In the genomic region with DNA sequence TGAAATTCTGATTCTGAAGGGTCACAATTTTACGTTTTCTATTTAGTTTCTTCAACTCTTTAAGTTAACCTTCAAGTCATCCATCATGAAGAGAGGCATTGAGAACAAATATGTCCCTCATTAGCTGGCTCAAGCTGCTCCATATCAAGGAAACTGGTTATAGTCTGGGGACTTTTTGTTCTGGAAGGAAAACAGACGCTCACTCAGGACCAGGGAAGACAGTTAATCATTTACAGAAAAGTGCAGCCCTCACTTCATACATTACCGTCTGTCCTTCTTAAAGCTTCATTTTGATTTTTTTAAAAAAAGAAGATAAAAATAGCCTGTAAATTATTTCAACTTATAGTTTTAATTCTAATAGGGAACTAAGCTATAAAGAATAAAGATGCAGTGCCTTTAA, we compare ENCODE assay signal across 16 mouse cellular contexts. TPM values are rescaled to one million over a fixed set of nuclear protein-coding genes. Genes with fewer than 3 reads are reported as not detected.
"Had no signal": no experiment of that assay in that cellular context is flagged by ENCODE, and none has a peak within 500 bp of the region (broad histone marks: within the 10 kb centered on the region; RNA-seq: fewer than 3 reads in every experiment).

No protein-coding gene starts in this region.

- H3K4me1 ChIP-seq: limb, embryonic 10.5 days; liver, embryonic 13.5 days; midbrain, embryonic 15.5 days; neural tube, embryonic 12.5 days had no signal

- H3K36me3 ChIP-seq: limb, embryonic 10.5 days; liver, embryonic 13.5 days; midbrain, embryonic 15.5 days; neural tube, embryonic 12.5 days had no signal

- ATAC-seq: hindbrain, embryonic 16.5 days; inflammation-experienced regulatory T-cells, adult 6 months; liver, postnatal 0 days; midbrain, embryonic 15.5 days had no signal

- H3K4me3 ChIP-seq: left cerebral cortex, adult 2 months; limb, embryonic 10.5 days; liver, embryonic 13.5 days; midbrain, embryonic 15.5 days; neural tube, embryonic 12.5 days had no signal

- DNase-seq: kidney, adult 9 months; liver, embryonic 13.5 days; liver, postnatal 0 days; retina, postnatal 1 day; right cerebral cortex, postnatal 4 days; spleen, adult 18-20 months; thymus, adult 18-20 months; thymus, postnatal 25 days had no signal

- H3K9ac ChIP-seq: liver, embryonic 13.5 days; liver, postnatal 0 days; midbrain, embryonic 15.5 days; neural tube, embryonic 12.5 days had no signal

- H3K27me3 ChIP-seq: liver, embryonic 13.5 days; midbrain, embryonic 15.5 days; neural tube, embryonic 12.5 days had no signal

- H3K27ac ChIP-seq: left cerebral cortex, adult 2 months; limb, embryonic 10.5 days; liver, embryonic 13.5 days; midbrain, embryonic 15.5 days; neural tube, embryonic 12.5 days had no signal

- H3K9me3 ChIP-seq: limb, embryonic 10.5 days; liver, embryonic 13.5 days; midbrain, embryonic 15.5 days; neural tube, embryonic 12.5 days had no signal

- H3K4me2 ChIP-seq: liver, embryonic 13.5 days; midbrain, embryonic 11.5 days; midbrain, embryonic 15.5 days; neural tube, embryonic 12.5 days had no signal

RNA-seq across cellular contexts. Expression of gene Rfx6, which starts 43.3 kb away (rescaled TPM):
- polyA plus RNA-seq: hindbrain, embryonic 16.5 days; inflammation-experienced regulatory T-cells, adult 6 months; limb, embryonic 10.5 days; limb, embryonic 14.5 days; liver, embryonic 13.5 days; liver, postnatal 0 days; midbrain, embryonic 11.5 days; midbrain, embryonic 15.5 days had no signal
